Comparison of ENCODE assay signal across 8 mouse cellular contexts in genomic region chr5:147076799-147077165, GRCm38 (mm10). TPM values are rescaled to one million over a fixed set of nuclear protein-coding genes. Genes with fewer than 3 reads are reported as not detected.
DNase-seq lines count a peak whose midpoint lies in the region; ATAC-seq and TF ChIP-seq lines count a peak whose summit lies in the region.

Gene Polr1d (plus strand): TSS chr5:147077050.

- peak within 1 kb of the TSS; percentile 97 for H3K4me2 ChIP-seq in kidney, embryonic 15.5 days
- H3K4me2 ChIP-seq in hindbrain, postnatal 0 days (ENCODE audit: low read depth, low read length) = peak within 1 kb of the TSS; percentile 93

- H3K27ac ChIP-seq in kidney, embryonic 15.5 days = peak within 1 kb of the TSS; percentile 98
- H3K27ac ChIP-seq in hindbrain, postnatal 0 days = peak within 1 kb of the TSS; percentile 60

- no peak; the same call in 1 of the 2 replicates for ATAC-seq in kidney, embryonic 15.5 days (replicated peaks; ENCODE audit: low FRiP score)
- no peak; the same call in 1 of the 2 replicates for ATAC-seq in hindbrain, postnatal 0 days
- ATAC-seq in megakaryocyte, adult 5-6 weeks (ENCODE audit: poor library complexity, severe bottlenecking) = no peak

- 0% methylated on average over 16 of the region's 17 CpGs for WGBS in kidney, embryonic 15.5 days
- WGBS in hindbrain, postnatal 0 days = 1% methylated on average over 15 of the region's 17 CpGs

- no peak for TF ChIP-seq CTCF in hindbrain, postnatal 0 days (IDR thresholded peaks at IDR 0.05; ENCODE audit: low read depth)

- peak within 1 kb of the TSS; percentile 80 for H3K9ac ChIP-seq in kidney, embryonic 15.5 days
- peak within 1 kb of the TSS; percentile 59 for H3K9ac ChIP-seq in hindbrain, postnatal 0 days (replicated peaks; ENCODE audit: low read length)

- DNase-seq in kidney, postnatal 36 days = no peak
- DNase-seq in adrenal gland, postnatal 14 days = no peak
- no peak for DNase-seq in gastrocnemius, adult 8-10 months (ENCODE audit: low spot score in 2 of 2)
- peak; percentile 38 for DNase-seq in hindbrain, postnatal 0 days (ENCODE audit: low spot score)
- DNase-seq in cerebellum, postnatal 36 days = no peak
- no peak for DNase-seq in yolk sac, embryonic 10.5 days (ENCODE audit: low spot score)

- no peaks in the 10 kb centered on the region for H3K27me3 ChIP-seq in kidney, embryonic 15.5 days
- no peaks in the 10 kb centered on the region for H3K27me3 ChIP-seq in hindbrain, postnatal 0 days (ENCODE audit: insufficient read depth, low read length)

- H3K36me3 ChIP-seq in kidney, embryonic 15.5 days = peaks cover 13% of the 10 kb centered on the region
- H3K36me3 ChIP-seq in hindbrain, postnatal 0 days (ENCODE audit: insufficient read depth, low read length) = no peaks in the 10 kb centered on the region

- peak within 1 kb of the TSS; percentile 96 for H3K4me3 ChIP-seq in kidney, embryonic 15.5 days (replicated peaks)
- H3K4me3 ChIP-seq in hindbrain, postnatal 0 days (ENCODE audit: low read length) = peak within 1 kb of the TSS; percentile 65

- peaks cover 37% of the 10 kb centered on the region for H3K4me1 ChIP-seq in kidney, embryonic 15.5 days
- H3K4me1 ChIP-seq in hindbrain, postnatal 0 days (ENCODE audit: insufficient read depth, low read length) = 0 out of 2 replicates have a peak, but pooled peaks cover 7% of the 10 kb centered on the region

- no peaks in the 10 kb centered on the region for H3K9me3 ChIP-seq in kidney, embryonic 15.5 days (replicated peaks)
- H3K9me3 ChIP-seq in hindbrain, postnatal 0 days (ENCODE audit: low read length) = no peaks in the 10 kb centered on the region

RNA-seq across cellular contexts. Expression of gene Polr1d, which starts in this region (rescaled TPM):
- 139 and 154 TPM in 2 replicates for polyA plus RNA-seq in kidney, embryonic 15.5 days (2015; fragmentation: Nextera tagmentation; extraction: Ambion mirVana)
- 137 and 144 TPM in 2 replicates for total RNA-seq in adrenal gland, postnatal 14 days (2021)
- total RNA-seq in gastrocnemius, adult 8-10 months (2022) = 10 to 100 TPM; 81.9 to 91.0 (median 83.4) TPM
- 53.7 and 55.0 TPM in 2 replicates for total RNA-seq in hindbrain, postnatal 0 days (2014; rRNA removed)
- 103 and 106 TPM in 2 replicates for polyA plus RNA-seq in hindbrain, postnatal 0 days (2015; fragmentation: Nextera tagmentation; extraction: Ambion mirVana)
- total RNA-seq in megakaryocyte, adult 5-6 weeks (2015) = 126 and 134 TPM in 2 replicates
- 107 and 113 TPM in 2 replicates for total RNA-seq in megakaryocyte, adult 5-6 weeks (2017)
